Mouse (Mus musculus) bone marrow macrophage, adult 2 months (primary cell): ENCODE measurements around the gene Olfr1377.

ENCODE experiments used
- CTCF ChIP-seq: IDR thresholded peaks from 2 replicates; pipeline ENCODE4 v1.5.1; 2012; ENCODE audit warnings: low read depth, mild to moderate bottlenecking, low read length, moderate library complexity
- POLR2A ChIP-seq: IDR thresholded peaks from 2 replicates; pipeline ENCODE4 v1.6.1; 2012; ENCODE audit warnings: mild to moderate bottlenecking, low read depth, low read length, borderline replicate concordance

DNA sequence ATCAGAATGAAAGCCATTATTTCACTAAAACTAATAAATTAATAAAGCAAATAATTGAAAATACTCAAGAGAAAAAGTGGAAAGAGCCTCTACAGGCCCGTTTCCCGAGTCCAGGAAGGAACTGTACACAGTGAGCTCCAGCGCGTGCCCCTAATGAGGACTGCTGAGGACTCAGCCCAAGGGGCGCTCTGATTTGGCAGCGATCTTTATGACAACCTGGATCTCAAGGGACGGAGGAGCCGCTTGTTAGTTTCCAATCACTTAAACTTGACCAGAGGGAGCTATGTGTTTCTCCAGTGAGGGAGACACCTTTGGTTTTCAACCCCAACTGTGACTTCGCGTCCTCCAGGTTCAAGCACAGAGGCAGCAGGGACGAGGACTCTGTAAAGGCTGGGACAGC, 15.5 kb upstream of the Olfr1377 start, which contains the start of gene Olfr1378:
- TF ChIP-seq POLR2A (no peak), CTCF (no peak)
